Comparison of ENCODE assay signal across 7 mouse cellular contexts in the genomic region with DNA sequence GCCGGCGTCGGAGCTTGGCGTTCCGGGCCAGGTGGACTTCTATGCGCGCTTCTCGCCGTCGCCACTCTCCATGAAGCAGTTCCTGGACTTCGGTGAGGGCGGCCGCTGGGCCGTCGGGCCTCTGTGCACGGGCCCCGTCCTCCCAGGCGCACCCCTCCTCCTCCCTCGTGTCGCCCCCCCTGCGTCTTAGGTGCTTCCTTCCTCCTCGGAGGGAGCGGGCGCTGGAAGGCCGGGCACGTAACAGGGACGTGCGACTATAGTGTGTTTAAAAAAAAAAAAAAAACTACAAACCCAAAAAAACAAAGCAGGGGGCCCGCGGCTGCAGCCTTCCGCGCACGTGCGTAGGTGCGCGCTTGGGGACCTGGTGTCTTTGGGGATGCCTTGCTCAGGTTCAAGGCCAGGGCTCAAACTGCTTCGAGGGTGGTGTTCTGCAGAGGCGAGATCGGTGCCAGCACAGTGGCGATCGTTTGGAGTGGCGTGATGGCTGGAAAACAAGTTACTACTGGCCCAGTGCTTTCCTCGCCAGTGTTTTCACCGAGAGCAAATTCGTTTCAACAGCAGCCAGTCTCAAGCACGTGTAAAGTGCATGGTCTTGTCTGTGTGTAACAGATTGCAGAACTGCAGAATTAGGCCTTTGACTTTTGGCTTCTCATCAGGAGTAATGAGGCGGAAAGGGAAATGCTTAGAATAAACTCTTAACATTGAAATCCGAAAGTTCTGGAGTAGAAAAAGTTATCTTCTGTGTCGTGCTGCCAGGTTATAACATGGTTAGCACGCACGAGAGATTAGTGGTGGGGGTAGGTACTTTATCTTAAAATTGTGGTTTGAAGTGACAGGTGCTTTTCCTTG. TPM values are rescaled to one million over a fixed set of nuclear protein-coding genes. Genes with fewer than 3 reads are reported as not detected.
A peak's percentile ranks its signal among the peaks of the same experiment; 100 is the strongest.
DNase-seq lines count a peak whose midpoint lies in the region; ATAC-seq and TF ChIP-seq lines count a peak whose summit lies in the region.

No protein-coding gene starts in this region.

- H3K27me3 ChIP-seq in embryonic facial prominence, embryonic 12.5 days = no peaks in the 10 kb centered on the region
- no peaks in the 10 kb centered on the region for H3K27me3 ChIP-seq in heart, embryonic 13.5 days (replicated peaks)
- no peaks in the 10 kb centered on the region for H3K27me3 ChIP-seq in kidney, embryonic 16.5 days (ENCODE audit: insufficient read depth, low read length)
- no peaks in the 10 kb centered on the region for H3K27me3 ChIP-seq in lung, embryonic 14.5 days (ENCODE audit: insufficient read depth, low read length)

- peak; percentile 17 for DNase-seq in Muller cell, postnatal 12 days (ENCODE audit: inconsistent ontology term)
- DNase-seq in lung, embryonic 14.5 days = peak; percentile 65
- DNase-seq in ovary, postnatal 36 days (ENCODE audit: low spot score) = peak; percentile 48

- H3K9me3 ChIP-seq in embryonic facial prominence, embryonic 12.5 days = no peaks in the 10 kb centered on the region
- H3K9me3 ChIP-seq in heart, embryonic 13.5 days = no peaks in the 10 kb centered on the region
- H3K9me3 ChIP-seq in kidney, embryonic 16.5 days (ENCODE audit: low read length) = no peaks in the 10 kb centered on the region
- H3K9me3 ChIP-seq in lung, embryonic 14.5 days (ENCODE audit: low read depth, low read length) = no peaks in the 10 kb centered on the region

- H3K4me3 ChIP-seq in embryonic facial prominence, embryonic 12.5 days = peak overlapping the region; percentile 78
- peak overlapping the region; percentile 88 for H3K4me3 ChIP-seq in heart, embryonic 13.5 days
- H3K4me3 ChIP-seq in kidney, embryonic 16.5 days (ENCODE audit: low read length) = peak overlapping the region; percentile 78
- peak overlapping the region; percentile 78 for H3K4me3 ChIP-seq in lung, embryonic 14.5 days (ENCODE audit: low read depth, low read length)

- H3K4me2 ChIP-seq in embryonic facial prominence, embryonic 12.5 days (replicated peaks) = peak overlapping the region; percentile 75
- peak overlapping the region; percentile 95 for H3K4me2 ChIP-seq in heart, embryonic 13.5 days
- H3K4me2 ChIP-seq in kidney, embryonic 16.5 days (replicated peaks; ENCODE audit: low read depth, low read length) = peak overlapping the region; percentile 96
- H3K4me2 ChIP-seq in lung, embryonic 14.5 days = peak overlapping the region; percentile 94

- 3% methylated on average over 51 of the region's 51 CpGs for WGBS in embryonic facial prominence, embryonic 12.5 days
- 2% methylated on average over 46 of the region's 51 CpGs for WGBS in heart, embryonic 13.5 days
- 3% methylated on average over 50 of the region's 51 CpGs for WGBS in kidney, embryonic 16.5 days
- 1% methylated on average over 51 of the region's 51 CpGs for WGBS in lung, embryonic 14.5 days

- peak overlapping the region; percentile 61 for H3K9ac ChIP-seq in embryonic facial prominence, embryonic 12.5 days
- peak overlapping the region; percentile 96 for H3K9ac ChIP-seq in heart, embryonic 13.5 days
- peak overlapping the region; percentile 87 for H3K9ac ChIP-seq in kidney, embryonic 16.5 days (replicated peaks; ENCODE audit: low read length)
- H3K9ac ChIP-seq in lung, embryonic 14.5 days = peak overlapping the region; percentile 81

- TF ChIP-seq CTCF in lung, embryonic 14.5 days (IDR thresholded peaks at IDR 0.05; ENCODE audit: low read depth) = no peak

- H3K4me1 ChIP-seq in embryonic facial prominence, embryonic 12.5 days = peaks cover 8% of the 10 kb centered on the region; the same call in 1 of the 2 replicates
- H3K4me1 ChIP-seq in heart, embryonic 13.5 days = peaks cover 36% of the 10 kb centered on the region
- H3K4me1 ChIP-seq in kidney, embryonic 16.5 days (ENCODE audit: insufficient read depth, low read length) = peaks cover 12% of the 10 kb centered on the region; the same call in 1 of the 2 replicates
- H3K4me1 ChIP-seq in lung, embryonic 14.5 days (ENCODE audit: insufficient read depth) = 0 out of 2 replicates have a peak, but pooled peaks cover 2% of the 10 kb centered on the region

- no peaks in the 10 kb centered on the region for H3K36me3 ChIP-seq in embryonic facial prominence, embryonic 12.5 days
- H3K36me3 ChIP-seq in heart, embryonic 13.5 days = peaks cover 17% of the 10 kb centered on the region
- H3K36me3 ChIP-seq in kidney, embryonic 16.5 days (ENCODE audit: insufficient read depth, low read length) = no peaks in the 10 kb centered on the region
- 0 out of 2 replicates have a peak, but pooled peaks cover 8% of the 10 kb centered on the region for H3K36me3 ChIP-seq in lung, embryonic 14.5 days (ENCODE audit: insufficient read depth)

- ATAC-seq in CD4-positive, CD25-positive, alpha-beta regulatory T cell, adult 4 months = peak; percentile 34
- ATAC-seq in embryonic facial prominence, embryonic 12.5 days (ENCODE audit: insufficient number of reproducible peaks, insufficient read depth, low FRiP score, low TSS enrichment) = peak; percentile 37
- ATAC-seq in heart, embryonic 13.5 days (ENCODE audit: extremely low read depth, insufficient number of reproducible peaks, low FRiP score, low TSS enrichment) = peak; percentile 54; the same call in 1 of the 2 replicates
- peak; percentile 78 for ATAC-seq in kidney, embryonic 16.5 days (ENCODE audit: low FRiP score, low TSS enrichment)
- peak; percentile 69 for ATAC-seq in lung, embryonic 14.5 days (ENCODE audit: insufficient read depth)

- peak overlapping the region; percentile 88 for H3K27ac ChIP-seq in embryonic facial prominence, embryonic 12.5 days
- peak overlapping the region; percentile 96 for H3K27ac ChIP-seq in heart, embryonic 13.5 days (replicated peaks)
- peak overlapping the region; percentile 92 for H3K27ac ChIP-seq in kidney, embryonic 16.5 days (ENCODE audit: low read length)
- peak overlapping the region; percentile 96 for H3K27ac ChIP-seq in lung, embryonic 14.5 days (ENCODE audit: low read depth)

RNA-seq across cellular contexts. Expression of a gene that starts 0.7 kb away (rescaled TPM):
- polyA plus RNA-seq in CD4-positive, CD25-positive, alpha-beta regulatory T cell, adult 4 months (2017; shearing (Covaris generic)) = 10 to 100 TPM; 37.4 to 41.7 TPM
- 43.5 and 49.6 TPM in 2 replicates for polyA plus RNA-seq in embryonic facial prominence, embryonic 12.5 days (2016; fragmentation: Nextera tagmentation; extraction: Ambion mirVana)
- 84.3 and 88.1 TPM in 2 replicates for polyA plus RNA-seq in heart, embryonic 13.5 days (2015; fragmentation: Nextera tagmentation; extraction: Ambion mirVana)
- polyA plus RNA-seq in kidney, embryonic 16.5 days (2015; fragmentation: Nextera tagmentation; extraction: Ambion mirVana) = 46.3 and 48.9 TPM in 2 replicates
- 45.1 and 54.4 TPM in 2 replicates for polyA plus RNA-seq in lung, embryonic 14.5 days (2014; fragmentation: Nextera tagmentation; extraction: Ambion mirVana)

Comparison
In these comparisons a context has a peak if more than half of its experiments do, and no peak if none do; other contexts are left out.
1. Peak in every context shown above with its lines: DNase-seq, ATAC-seq, H3K4me3 ChIP-seq and H3K27ac ChIP-seq.